Mouse (Mus musculus) spleen, adult 12 weeks (tissue): ENCODE data around the gene Ogfrl1.

Source experiments
- DNase-seq: peaks from one replicate; pipeline ENCODE4 v3.0.0; 2022; ENCODE audit warnings: low spot score

The Ogfrl1 gene

GRCm38 (mm10) chr1:23351756-23352155 lies 45.8 kb downstream of the Ogfrl1 start:
- DNase-seq = no peak

GRCm38 (mm10) chr1:23345633-23346032 lies 51.9 kb downstream of the Ogfrl1 start:
- DNase-seq = no peak

GRCm38 (mm10) chr1:23342864-23343263 lies 54.7 kb downstream of the Ogfrl1 start:
- DNase-seq = no peak

GRCm38 (mm10) chr1:23342224-23342623 lies 55.3 kb downstream of the Ogfrl1 start:
- DNase-seq = no peak

- peak; percentile 40 for DNase-seq
Observed at GRCm38 (mm10) chr1:23335726-23336363, 61.7 kb downstream of the Ogfrl1 start.

GRCm38 (mm10) chr1:23335050-23335449 lies 62.5 kb downstream of the Ogfrl1 start:
- DNase-seq = peak; percentile 6

- no peak for DNase-seq
Observed at GRCm38 (mm10) chr1:23332192-23332591, 65.4 kb downstream of the Ogfrl1 start.

- DNase-seq = no peak
Observed at GRCm38 (mm10) chr1:23325160-23325559, 72.4 kb downstream of the Ogfrl1 start.

- no peak for DNase-seq
Observed at GRCm38 (mm10) chr1:23324226-23324625, 73.3 kb downstream of the Ogfrl1 start.

- no peak for DNase-seq
Observed at GRCm38 (mm10) chr1:23323286-23323685, 74.3 kb downstream of the Ogfrl1 start.

GRCm38 (mm10) chr1:23322208-23322607 lies 75.4 kb downstream of the Ogfrl1 start:
- DNase-seq = no peak

- no peak for DNase-seq
Observed at GRCm38 (mm10) chr1:23321331-23321851, 76.2 kb downstream of the Ogfrl1 start.

GRCm38 (mm10) chr1:23320591-23321195 lies 76.9 kb downstream of the Ogfrl1 start:
- no peak for DNase-seq
